In the genomic region with DNA sequence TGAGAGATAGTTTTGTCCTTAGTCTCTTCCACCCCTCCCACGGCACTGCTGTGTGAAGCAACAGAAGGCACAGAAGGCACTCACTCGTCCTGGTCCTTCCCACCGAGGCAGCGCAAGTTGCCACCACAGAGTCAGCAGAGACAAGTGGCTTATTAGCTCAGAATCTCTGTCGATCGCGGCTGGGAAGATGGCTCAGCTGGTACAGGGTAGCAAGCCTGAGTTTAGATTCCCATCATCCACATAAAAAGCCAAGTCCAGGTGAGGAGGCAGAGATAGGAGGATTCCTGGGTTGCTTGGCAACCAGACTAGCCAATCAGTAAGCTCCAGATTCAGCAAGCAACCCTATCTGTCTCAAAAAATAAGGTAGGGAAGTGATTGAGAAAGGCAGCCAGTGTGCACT, we compare ENCODE assay signal across 17 mouse cellular contexts. TPM values are rescaled to one million over a fixed set of nuclear protein-coding genes. Genes with fewer than 3 reads are reported as not detected.
A peak's percentile ranks its signal among the peaks of the same experiment; 100 is the strongest.
DNase-seq lines count a peak whose midpoint lies in the region; ATAC-seq and TF ChIP-seq lines count a peak whose summit lies in the region.
"Had no signal": no experiment of that assay in that cellular context is flagged by ENCODE, and none has a peak within 500 bp of the region (broad histone marks: within the 10 kb centered on the region; RNA-seq: fewer than 3 reads in every experiment).

No protein-coding gene starts in this region.

- no peaks in the 10 kb centered on the region for H3K27me3 ChIP-seq in forebrain, embryonic 13.5 days
- no peaks in the 10 kb centered on the region for H3K27me3 ChIP-seq in forebrain, embryonic 15.5 days
- no peaks in the 10 kb centered on the region for H3K27me3 ChIP-seq in intestine, embryonic 16.5 days (replicated peaks; ENCODE audit: control insufficient read depth, insufficient read depth, low read length)
- H3K27me3 ChIP-seq: embryonic facial prominence, embryonic 15.5 days; limb, embryonic 13.5 days; Patski had no signal

- H3K9me3 ChIP-seq in forebrain, embryonic 13.5 days (replicated peaks), result no peaks in the 10 kb centered on the region
- no peaks in the 10 kb centered on the region for H3K9me3 ChIP-seq in forebrain, embryonic 15.5 days
- no peaks in the 10 kb centered on the region for H3K9me3 ChIP-seq in intestine, embryonic 16.5 days (ENCODE audit: control insufficient read depth, low read length)
- H3K9me3 ChIP-seq: embryonic facial prominence, embryonic 15.5 days; limb, embryonic 13.5 days had no signal

- peak; percentile 52 to 69 for DNase-seq in layer of hippocampus, adult 18-20 months (ENCODE audit: low spot score in 2 of 2)
- DNase-seq in layer of hippocampus, postnatal 25 days (ENCODE audit: extremely low spot score in 1 of 2, low spot score in 1 of 2), result no peak
- peak; percentile 60 for DNase-seq in brain, embryonic 14.5 days (ENCODE audit: low read depth)
- DNase-seq in left cerebral cortex, postnatal 36 days (ENCODE audit: low spot score in 2 of 2), result peak; percentile 41 to 44
- DNase-seq in cerebellum, postnatal 10 days, result no peak
- DNase-seq: adrenal gland, adult 8-10 months; cerebellum, postnatal 36 days; kidney, postnatal 10 days; lung, adult 18-20 months; thymus, adult 2 months had no signal

- H3K4me2 ChIP-seq in forebrain, embryonic 13.5 days, result no peak overlapping the region
- no peak overlapping the region for H3K4me2 ChIP-seq in forebrain, embryonic 15.5 days (replicated peaks)
- H3K4me2 ChIP-seq in intestine, embryonic 16.5 days (ENCODE audit: low read depth, low read length), result no peak overlapping the region
- H3K4me2 ChIP-seq: embryonic facial prominence, embryonic 15.5 days; limb, embryonic 13.5 days had no signal

- H3K4me1 ChIP-seq in forebrain, embryonic 13.5 days, result no peaks in the 10 kb centered on the region
- H3K4me1 ChIP-seq in forebrain, embryonic 15.5 days, result no peaks in the 10 kb centered on the region
- H3K4me1 ChIP-seq in intestine, embryonic 16.5 days (ENCODE audit: control insufficient read depth, insufficient read depth, low read length), result no peaks in the 10 kb centered on the region
- H3K4me1 ChIP-seq: embryonic facial prominence, embryonic 15.5 days; limb, embryonic 13.5 days had no signal

- H3K9ac ChIP-seq in forebrain, embryonic 13.5 days, result no peak overlapping the region
- H3K9ac ChIP-seq in forebrain, embryonic 15.5 days (replicated peaks), result no peak overlapping the region
- H3K9ac ChIP-seq in intestine, embryonic 16.5 days (ENCODE audit: low read depth, low read length), result no peak overlapping the region
- H3K9ac ChIP-seq: embryonic facial prominence, embryonic 15.5 days; limb, embryonic 13.5 days had no signal

- ATAC-seq in forebrain, embryonic 13.5 days, result peak; percentile 61; the same call in 1 of the 2 replicates
- no peak; the same call in 1 of the 2 replicates for ATAC-seq in forebrain, embryonic 15.5 days (replicated peaks)
- ATAC-seq in intestine, embryonic 16.5 days, result no peak
- ATAC-seq: Patski had no signal

- TF ChIP-seq CTCF in brain, embryonic 14.5 days (IDR thresholded peaks at IDR 0.05; ENCODE audit: borderline replicate concordance, extremely low read depth, insufficient read depth, insufficient read length), result no peak

- no peak overlapping the region for H3K4me3 ChIP-seq in forebrain, embryonic 13.5 days
- no peak overlapping the region for H3K4me3 ChIP-seq in forebrain, embryonic 15.5 days
- H3K4me3 ChIP-seq in intestine, embryonic 16.5 days (ENCODE audit: low read length), result no peak overlapping the region
- H3K4me3 ChIP-seq: embryonic facial prominence, embryonic 15.5 days; limb, embryonic 13.5 days had no signal

- no peak overlapping the region for H3K27ac ChIP-seq in forebrain, embryonic 13.5 days
- H3K27ac ChIP-seq in forebrain, embryonic 15.5 days (replicated peaks), result no peak overlapping the region
- H3K27ac ChIP-seq in intestine, embryonic 16.5 days (ENCODE audit: low read length), result no peak overlapping the region
- H3K27ac ChIP-seq: embryonic facial prominence, embryonic 15.5 days; limb, embryonic 13.5 days; macrophage had no signal

- no peak for TF ChIP-seq POLR2A in brain, embryonic 14.5 days (IDR thresholded peaks at IDR 0.05; ENCODE audit: borderline replicate concordance, extremely low read depth, insufficient read depth, insufficient read length, poor library complexity, severe bottlenecking)

- H3K36me3 ChIP-seq in forebrain, embryonic 13.5 days (ENCODE audit: poor library complexity, severe bottlenecking), result no peaks in the 10 kb centered on the region
- no peaks in the 10 kb centered on the region for H3K36me3 ChIP-seq in forebrain, embryonic 15.5 days
- H3K36me3 ChIP-seq in intestine, embryonic 16.5 days (ENCODE audit: control insufficient read depth, insufficient read depth, low read length), result no peaks in the 10 kb centered on the region
- H3K36me3 ChIP-seq: embryonic facial prominence, embryonic 15.5 days; limb, embryonic 13.5 days had no signal

- intact Hi-C loops in left cerebral cortex, postnatal 36 days (cut with DNase I), result no loop called here

- 87% methylated on average over 7 of the region's 7 CpGs for WGBS in forebrain, embryonic 13.5 days
- WGBS in forebrain, embryonic 15.5 days, result 83% methylated on average over 7 of the region's 7 CpGs
- 77% methylated on average over 7 of the region's 7 CpGs for WGBS in intestine, embryonic 16.5 days

RNA-seq across cellular contexts. Expression of a gene that starts 55.0 kb away (rescaled TPM):
- polyA plus RNA-seq in forebrain, embryonic 13.5 days (2015; fragmentation: Nextera tagmentation; extraction: Ambion mirVana), result 485 and 515 TPM in 2 replicates
- 473 and 523 TPM in 2 replicates for polyA plus RNA-seq in forebrain, embryonic 15.5 days (2015; fragmentation: Nextera tagmentation; extraction: Ambion mirVana)
- total RNA-seq in layer of hippocampus, adult 18-20 months (2021), result 100 to 1,000 TPM; 286 to 290 TPM
- total RNA-seq in layer of hippocampus, postnatal 25 days (2021), result 100 to 1,000 TPM; 290 to 309 TPM
- 76.9 and 99.6 TPM in 2 replicates for polyA plus RNA-seq in brain, embryonic 14.5 days (2012; rRNA removed)
- 100 to 1,000 TPM; 222 TPM for total RNA-seq in left cerebral cortex, postnatal 36 days (2021)
- 613 and 620 TPM in 2 replicates for polyA plus RNA-seq in intestine, embryonic 16.5 days (2015; fragmentation: Nextera tagmentation; extraction: Ambion mirVana)

Comparison
In these comparisons a context has a peak if more than half of its experiments do, and no peak if none do; other contexts are left out.
1. DNase-seq: peak in layer of hippocampus, adult 18-20 months (2 of 2), brain, embryonic 14.5 days (single experiment) and left cerebral cortex, postnatal 36 days (2 of 2); none in layer of hippocampus, postnatal 25 days (0 of 2) and cerebellum, postnatal 10 days (0 of 2).